Mouse (Mus musculus) neural tube, embryonic 14.5 days (tissue): ENCODE measurements around the gene Hip1r. TPM values are rescaled to one million over a fixed set of nuclear protein-coding genes. Genes with fewer than 3 reads are reported as not detected.

Experiments
- ATAC-seq: fragments of 200-750 bp; cut with Nextera tagmentation; 2 replicates; pipeline ENCODE4 v1.8.0; 2017; ENCODE audit warnings: low read depth, mild to moderate bottlenecking, moderate TSS enrichment, moderate library complexity
- H3K27ac ChIP-seq: fragments of 300-500 bp; sonication (generic); 2 replicates; pipeline ENCODE4 v1.5.1; 2014; ENCODE audit warnings: low read depth, mild to moderate bottlenecking, control low read depth, low read length, moderate library complexity, mixed read lengths
- H3K27me3 ChIP-seq: fragments of 300-500 bp; sonication (generic); 2 replicates; pipeline ENCODE4 v1.6.1; 2014; ENCODE audit warnings: low read length; ENCODE audit not compliant: control insufficient read depth, insufficient read depth
- H3K36me3 ChIP-seq: fragments of 300-500 bp; sonication (generic); 2 replicates; pipeline ENCODE4 v1.6.1; 2014; ENCODE audit warnings: low read length, mixed read lengths; ENCODE audit not compliant: control insufficient read depth, insufficient read depth
- H3K4me1 ChIP-seq: fragments of 300-500 bp; sonication (generic); 2 replicates; pipeline ENCODE4 v1.6.1; 2014; ENCODE audit warnings: low read length; ENCODE audit not compliant: control insufficient read depth, insufficient read depth
- H3K4me2 ChIP-seq: fragments of 300-500 bp; sonication (generic); 2 replicates; pipeline ENCODE4 v1.6.1; 2014; ENCODE audit warnings: mild to moderate bottlenecking, low read depth, low read length, control low read depth
- H3K4me3 ChIP-seq: fragments of 300-500 bp; sonication (generic); 2 replicates; pipeline ENCODE4 v1.5.1; 2014; ENCODE audit warnings: low read depth, low read length, control low read depth, mixed read lengths
- H3K9ac ChIP-seq: fragments of 300-500 bp; sonication (generic); replicated peaks from 2 replicates; pipeline ENCODE4 v1.6.1; 2014; ENCODE audit warnings: low read depth, mild to moderate bottlenecking, control low read depth, low read length, mixed read lengths
- H3K9me3 ChIP-seq: fragments of 300-500 bp; sonication (generic); 2 replicates; pipeline ENCODE4 v1.6.1; 2016; ENCODE audit warnings: low read length; ENCODE audit not compliant: control insufficient read depth
- whole genome bisulfite sequencing: fragments of 180-500 bp; shearing (Covaris S2); extraction: QIAGEN DNeasy Blood & Tissue Kit; methylation state at CpG from one replicate; pipeline ENCODE4 v1.1.7; 2014; 5-methylcytosine and 5-hydroxymethylcytosine counted together
- polyA plus RNA-seq: library from polyadenylated mRNA; unstranded; fragments of >200 nt; fragmentation: Nextera tagmentation; extraction: Ambion mirVana; gene quantifications from 2 replicates; pipeline ENCODE4 v1.2.1, GENCODE M21; 2014

Hip1r gene
- polyA plus RNA-seq, 1 experiment from 2014 or later, result 21.4 TPM

- ATAC-seq, result no peak
- H3K9ac ChIP-seq, result no peak overlapping the region
- H3K9me3 ChIP-seq, result no peaks in the 10 kb centered on the region
- no peaks in the 10 kb centered on the region for H3K4me1 ChIP-seq
- H3K4me3 ChIP-seq, result no peak overlapping the region
- no peaks in the 10 kb centered on the region for H3K27me3 ChIP-seq
- H3K4me2 ChIP-seq, result no peak overlapping the region
- no peaks in the 10 kb centered on the region for H3K36me3 ChIP-seq
- H3K27ac ChIP-seq, result no peak overlapping the region
- 43% methylated on average over 5 of the region's 5 CpGs for WGBS
Observed at GRCm38 (mm10) chr5:124036836-124037235, 63.4 kb downstream of the Hip1r start.

DNA sequence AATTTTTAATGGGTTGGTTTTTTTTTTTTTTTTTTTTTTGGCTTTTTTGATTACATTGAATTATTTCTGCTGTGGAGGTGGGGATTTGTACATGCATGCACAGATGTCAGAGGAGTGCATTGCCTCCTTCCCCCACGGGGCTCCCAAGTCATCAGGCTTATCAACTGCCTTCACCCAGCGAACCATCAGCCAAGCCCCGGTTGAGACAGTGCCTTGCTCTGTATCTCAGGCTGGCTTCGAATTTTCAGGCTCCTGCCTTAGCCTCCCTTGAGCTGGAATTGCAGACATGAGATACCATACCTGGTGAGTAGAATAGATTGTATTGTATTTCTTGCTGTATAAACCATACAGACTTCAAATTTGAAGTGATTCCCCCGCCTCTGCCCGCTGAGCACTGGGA is 66.2 kb downstream of the Hip1r start:
- 82% methylated on average over 6 of the region's 6 CpGs for WGBS

GRCm38 (mm10) chr5:124041097-124041496 is 67.7 kb downstream of the Hip1r start:
- Histone ChIP-seq H3K4me1 (0 out of 2 replicates have a peak, but pooled peaks cover 4% of the 10 kb centered on the region), H3K4me3 (no peak overlapping the region), H3K36me3 (no peaks in the 10 kb centered on the region), H3K9me3 (no peaks in the 10 kb centered on the region), H3K9ac (no peak overlapping the region), H3K4me2 (no peak overlapping the region), H3K27ac (no peak overlapping the region), H3K27me3 (no peaks in the 10 kb centered on the region)
- ATAC-seq, result no peak
- WGBS, result 84% methylated on average over 9 of the region's 9 CpGs

More for the DNA sequence above, 66.2 kb downstream of the Hip1r start:
- ATAC-seq, result no peak
- H3K27me3 ChIP-seq, result no peaks in the 10 kb centered on the region
- no peak overlapping the region for H3K27ac ChIP-seq
- no peaks in the 10 kb centered on the region for H3K4me1 ChIP-seq
- no peak overlapping the region for H3K4me3 ChIP-seq
- H3K9ac ChIP-seq, result no peak overlapping the region
- H3K9me3 ChIP-seq, result no peaks in the 10 kb centered on the region
- H3K36me3 ChIP-seq, result no peaks in the 10 kb centered on the region
- H3K4me2 ChIP-seq, result no peak overlapping the region

DNA sequence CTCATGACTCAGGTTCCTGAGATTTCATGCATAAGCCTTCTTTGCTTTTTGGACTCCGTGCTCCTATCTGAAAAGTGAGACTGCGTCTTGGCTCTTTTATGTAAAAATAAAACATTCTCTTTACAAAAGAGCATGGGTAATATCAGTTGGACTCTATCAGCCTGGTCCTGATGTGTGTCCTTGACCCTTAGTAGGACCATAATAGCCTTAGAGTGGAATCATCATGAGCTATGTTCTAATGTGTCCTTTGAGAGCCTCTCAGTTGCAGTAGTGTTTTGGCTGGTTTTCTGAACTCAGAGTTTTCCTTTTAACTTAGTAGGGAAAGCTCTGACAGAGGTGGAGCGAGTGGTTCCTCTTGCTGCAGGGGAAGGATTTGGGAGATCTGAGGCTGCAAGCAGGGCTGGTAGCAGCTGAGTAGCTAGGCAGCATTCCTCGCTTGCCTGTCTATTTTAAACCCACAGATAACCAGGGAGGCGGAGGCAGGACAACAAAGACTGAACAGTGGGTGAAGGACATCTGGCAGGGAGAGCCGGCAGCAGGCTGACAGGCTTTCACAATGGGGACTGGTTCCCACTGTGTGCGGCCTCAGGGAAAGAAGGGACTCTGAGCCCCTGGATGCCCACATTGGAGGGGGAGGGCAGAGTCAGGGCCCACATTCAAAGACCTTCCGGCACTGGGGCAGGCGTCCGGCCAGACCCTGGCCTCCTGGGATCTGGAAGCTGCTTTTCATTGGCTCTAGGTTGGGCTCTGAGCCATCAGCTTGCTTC is 70.0 kb downstream of the Hip1r start:
- ATAC-seq, result peak; percentile 89
- 27% methylated on average over 10 of the region's 10 CpGs for WGBS
- Histone ChIP-seq H3K9me3 (no peaks in the 10 kb centered on the region), H3K27ac (peak overlapping the region; percentile 7; the same call in 1 of the 2 replicates), H3K9ac (no peak overlapping the region), H3K27me3 (no peaks in the 10 kb centered on the region), H3K4me2 (no peak overlapping the region), H3K4me1 (0 out of 2 replicates have a peak, but pooled peaks cover 4% of the 10 kb centered on the region), H3K36me3 (no peaks in the 10 kb centered on the region), H3K4me3 (no peak overlapping the region)

DNA sequence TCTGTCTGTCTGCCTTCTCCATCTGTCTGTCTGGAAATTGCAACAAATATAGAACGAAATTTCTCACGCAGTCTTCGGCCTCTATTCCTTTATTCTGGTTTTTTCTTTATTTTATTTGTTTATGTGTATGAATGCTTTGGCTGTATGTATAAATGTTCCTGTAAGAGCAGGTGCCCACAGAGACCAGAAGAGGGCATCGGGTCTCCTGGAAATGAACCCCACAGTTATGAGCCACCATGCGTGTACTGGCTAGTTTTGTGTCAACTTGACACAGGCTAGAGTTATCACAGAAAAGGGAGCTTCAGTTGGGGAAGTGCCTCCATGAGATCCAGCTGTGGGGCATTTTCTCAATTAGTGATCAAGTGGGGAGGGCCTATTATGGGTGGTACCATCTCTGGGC is 70.6 kb downstream of the Hip1r start:
- ATAC-seq, result no peak
- WGBS, result 68% methylated on average over 5 of the region's 5 CpGs

DNA sequence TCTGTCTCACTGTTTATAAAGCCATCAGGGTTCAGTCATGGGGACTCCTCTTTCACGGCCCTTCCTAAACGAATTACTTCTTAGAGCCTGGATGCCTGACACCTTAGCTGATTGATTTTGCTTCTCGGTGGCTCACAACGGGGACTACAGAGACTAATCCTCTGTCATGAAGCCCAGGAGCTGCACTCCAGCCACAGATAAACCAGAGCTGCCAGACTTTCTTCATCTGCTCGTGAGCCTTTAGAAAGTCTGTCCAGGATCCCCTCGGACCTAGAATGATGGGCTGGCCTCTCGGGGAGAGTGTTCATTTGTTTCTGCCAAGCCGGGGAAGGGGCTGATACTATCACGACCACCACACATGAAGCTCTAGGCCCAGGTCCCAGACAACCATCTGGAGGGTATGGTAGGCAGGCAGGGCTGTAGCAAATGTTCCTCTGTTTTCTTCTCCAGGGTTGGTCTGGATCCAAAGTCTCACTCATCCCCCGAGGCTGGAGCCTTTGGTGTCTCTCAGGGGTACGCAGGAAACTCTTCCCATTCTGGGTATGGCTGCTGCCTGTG is 72.1 kb downstream of the Hip1r start:
- H3K4me3 ChIP-seq, result no peak overlapping the region
- H3K36me3 ChIP-seq, result no peaks in the 10 kb centered on the region
- 26% methylated on average over 11 of the region's 11 CpGs for WGBS
- ATAC-seq, result no peak
- no peak overlapping the region for H3K9ac ChIP-seq
- H3K27ac ChIP-seq, result no peak overlapping the region
- H3K27me3 ChIP-seq, result no peaks in the 10 kb centered on the region
- no peaks in the 10 kb centered on the region for H3K9me3 ChIP-seq
- 0 out of 2 replicates have a peak, but pooled peaks cover 4% of the 10 kb centered on the region for H3K4me1 ChIP-seq
- no peak overlapping the region for H3K4me2 ChIP-seq

More for the DNA sequence above, 70.6 kb downstream of the Hip1r start:
- no peaks in the 10 kb centered on the region for H3K36me3 ChIP-seq
- no peak overlapping the region for H3K4me3 ChIP-seq
- H3K27me3 ChIP-seq, result no peaks in the 10 kb centered on the region
- peak overlapping the region; percentile 7; the same call in 1 of the 2 replicates for H3K27ac ChIP-seq
- 0 out of 2 replicates have a peak, but pooled peaks cover 4% of the 10 kb centered on the region for H3K4me1 ChIP-seq
- H3K9me3 ChIP-seq, result no peaks in the 10 kb centered on the region
- no peak overlapping the region for H3K4me2 ChIP-seq
- H3K9ac ChIP-seq, result no peak overlapping the region

DNA sequence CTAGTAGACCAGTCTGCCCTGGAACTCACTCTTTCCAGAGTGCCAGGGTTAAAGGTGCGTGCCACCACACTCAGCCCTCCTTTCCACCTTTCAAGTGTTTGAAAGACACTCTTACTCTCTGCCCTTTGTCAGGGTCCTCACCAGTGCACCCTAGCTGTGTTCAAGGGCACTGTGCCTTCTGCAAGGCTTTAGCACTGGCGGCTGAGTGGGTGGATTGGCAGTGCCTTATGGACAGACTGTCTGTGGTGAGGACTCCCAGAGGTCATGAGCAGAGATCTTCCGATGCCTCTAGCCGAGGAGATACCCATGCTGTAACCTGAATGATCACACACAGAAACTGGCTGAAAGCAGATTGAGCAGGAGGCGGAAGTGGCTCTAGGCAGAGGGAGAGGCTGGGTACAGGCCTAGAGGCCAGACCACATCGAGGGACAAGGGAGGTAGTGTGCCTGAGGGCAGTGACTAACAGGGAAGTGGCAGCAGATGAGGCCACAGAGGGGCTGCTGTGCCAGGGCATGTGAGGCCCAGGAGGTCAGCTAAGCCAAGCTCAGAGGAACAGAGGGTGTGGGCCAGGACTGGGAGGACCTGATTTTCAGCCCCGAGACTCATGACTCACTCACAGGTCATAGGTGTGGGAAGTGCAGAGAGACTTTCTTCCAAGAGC is 73.4 kb downstream of the Hip1r start:
- Histone ChIP-seq H3K27me3 (no peaks in the 10 kb centered on the region), H3K9ac (no peak overlapping the region), H3K9me3 (no peaks in the 10 kb centered on the region), H3K36me3 (no peaks in the 10 kb centered on the region), H3K4me1 (0 out of 2 replicates have a peak, but pooled peaks cover 4% of the 10 kb centered on the region), H3K27ac (no peak overlapping the region), H3K4me2 (no peak overlapping the region), H3K4me3 (no peak overlapping the region)
- no peak for ATAC-seq
- 74% methylated on average over 7 of the region's 7 CpGs for WGBS

DNA sequence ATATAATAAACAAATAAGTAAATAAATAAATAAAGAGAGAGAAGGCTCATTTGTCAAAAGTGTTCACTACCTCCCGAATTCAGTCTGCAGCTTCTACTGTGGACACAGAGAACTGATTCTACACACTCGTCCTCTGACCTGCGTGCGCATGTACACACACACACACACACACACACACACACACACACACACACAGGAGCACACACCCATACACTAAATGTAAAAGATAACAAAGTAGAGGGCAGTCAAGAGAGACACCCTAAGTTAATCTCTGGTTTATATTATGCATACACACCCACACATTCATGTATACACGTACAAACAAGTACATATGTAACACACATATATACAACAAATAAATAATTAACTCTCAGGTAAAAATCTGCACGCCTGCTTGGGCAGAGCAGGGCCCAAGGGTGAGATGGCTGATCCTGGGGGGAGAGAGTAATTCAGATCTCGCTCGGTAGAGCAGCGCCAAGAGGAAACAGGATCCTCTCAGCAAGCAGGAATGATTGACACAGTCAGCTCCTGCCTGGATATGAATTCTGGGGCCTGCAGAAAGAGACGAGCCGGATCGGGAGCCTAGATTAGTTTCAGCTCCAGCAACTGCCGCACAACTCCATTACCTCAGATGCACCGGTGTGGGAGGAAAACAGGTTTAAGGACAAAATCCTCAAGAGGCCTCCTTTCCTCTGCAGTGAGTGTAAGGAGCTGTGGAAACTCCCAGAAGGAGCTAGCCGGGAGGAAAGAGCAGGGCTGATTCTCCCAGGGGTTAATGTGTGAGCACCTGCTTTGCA is 76.0 kb downstream of the Hip1r start:
- H3K27ac ChIP-seq, result no peak overlapping the region
- 75% methylated on average over 15 of the region's 15 CpGs for WGBS
- H3K27me3 ChIP-seq, result no peaks in the 10 kb centered on the region
- no peaks in the 10 kb centered on the region for H3K36me3 ChIP-seq
- no peak overlapping the region for H3K9ac ChIP-seq
- no peak overlapping the region for H3K4me2 ChIP-seq
- H3K4me3 ChIP-seq, result no peak overlapping the region
- no peak for ATAC-seq
- no peaks in the 10 kb centered on the region for H3K9me3 ChIP-seq
- H3K4me1 ChIP-seq, result 0 out of 2 replicates have a peak, but pooled peaks cover 4% of the 10 kb centered on the region
